Mouse (Mus musculus): ENCODE results near the gene Plpp1. TPM values are rescaled to one million over a fixed set of nuclear protein-coding genes. Genes with fewer than 3 reads are reported as not detected.

Gene Plpp1
- polyA plus RNA-seq, 1 experiment = 61.6 TPM

DNA sequence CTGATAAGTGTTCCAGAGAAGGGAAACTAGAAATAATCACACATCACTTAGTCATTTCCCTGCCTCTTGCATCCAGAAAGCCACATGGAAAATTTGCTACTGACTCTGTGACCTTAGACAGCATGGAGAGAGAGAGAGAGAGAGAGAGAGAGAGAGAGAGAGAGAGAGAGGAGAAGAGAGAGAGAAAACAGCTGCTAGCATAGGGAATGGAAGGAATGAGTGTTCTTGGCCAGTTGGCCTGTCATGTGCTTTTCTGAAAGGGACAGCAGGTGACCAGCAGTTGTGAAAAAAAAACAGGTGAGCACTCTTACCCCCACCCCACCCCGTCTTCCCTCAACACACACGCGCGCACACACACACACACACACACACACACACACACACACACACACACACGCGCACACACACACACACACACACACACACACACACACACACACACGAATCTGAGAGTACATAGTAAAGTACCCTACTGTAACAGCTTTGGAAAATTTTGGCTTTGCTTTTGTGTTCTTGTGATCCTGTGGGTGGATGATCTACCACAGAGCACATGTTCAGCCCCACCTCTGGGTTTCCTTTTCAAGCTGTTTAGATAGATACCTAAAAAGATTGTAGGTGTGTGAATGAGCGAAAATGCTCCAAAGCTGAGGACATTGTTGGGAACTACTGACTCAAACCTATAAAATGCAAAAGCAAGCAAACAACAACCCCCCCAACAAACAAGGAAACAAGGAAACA, 23.5 kb downstream of the Plpp1 start:
- TF ChIP-seq CTCF (IDR thresholded peaks at IDR 0.05; ENCODE audit: extremely low read depth, insufficient read depth, insufficient read length, insufficient replicate concordance) (no peak), POLR2A (IDR thresholded peaks at IDR 0.05; ENCODE audit: low read depth, low read length) (no peak)
- Histone ChIP-seq H3K4me3 (ENCODE audit: extremely low read depth, insufficient read depth, insufficient read length) (no peak overlapping the region), H3K4me1 (ENCODE audit: control insufficient read depth, insufficient read depth, insufficient read length) (no peaks in the 10 kb centered on the region), H3K27ac (ENCODE audit: insufficient read depth, low read length) (no peak overlapping the region), H3K36me3 (ENCODE audit: control insufficient read depth, insufficient read depth, low read length) (no peaks in the 10 kb centered on the region), H3K27me3 (ENCODE audit: control insufficient read depth, insufficient read depth, low read length) (no peaks in the 10 kb centered on the region)
- no peak for DNase-seq (ENCODE audit: low read depth in 1 of 2, low spot score in 2 of 2)
- 85% methylated on average over 8 of the region's 8 CpGs for WGBS

DNA sequence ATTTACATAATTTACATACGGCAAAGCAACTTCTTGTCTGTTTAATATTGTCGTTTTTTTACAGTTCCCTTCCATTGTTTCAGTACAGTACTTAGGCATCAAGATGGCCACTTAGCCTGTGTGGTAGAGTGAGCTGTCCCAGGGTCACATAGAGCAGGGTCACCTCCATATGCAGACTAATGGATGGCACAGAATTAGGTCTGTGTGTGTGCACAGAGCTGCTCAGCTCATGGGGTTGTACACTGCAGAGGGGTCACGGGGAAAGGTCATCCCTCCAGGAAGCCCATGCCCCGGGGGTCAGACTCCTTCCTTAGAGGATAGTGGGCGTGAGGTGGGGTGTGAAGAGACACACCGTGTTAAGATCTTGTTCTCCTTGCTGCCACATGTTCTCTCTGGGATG, 24.9 kb downstream of the Plpp1 start:
- no peak overlapping the region for H3K27ac ChIP-seq (ENCODE audit: insufficient read depth, low read length)
- H3K4me1 ChIP-seq (ENCODE audit: control insufficient read depth, insufficient read depth, insufficient read length) = no peaks in the 10 kb centered on the region
- DNase-seq (ENCODE audit: low read depth in 1 of 2, low spot score in 2 of 2) = no peak
- no peaks in the 10 kb centered on the region for H3K36me3 ChIP-seq (ENCODE audit: control insufficient read depth, insufficient read depth, low read length)
- TF ChIP-seq POLR2A (IDR thresholded peaks at IDR 0.05; ENCODE audit: low read depth, low read length) (no peak), CTCF (IDR thresholded peaks at IDR 0.05; ENCODE audit: extremely low read depth, insufficient read depth, insufficient read length, insufficient replicate concordance) (no peak)
- H3K4me3 ChIP-seq (ENCODE audit: extremely low read depth, insufficient read depth, insufficient read length) = no peak overlapping the region
- WGBS = 85% methylated on average over 6 of the region's 6 CpGs
- no peaks in the 10 kb centered on the region for H3K27me3 ChIP-seq (ENCODE audit: control insufficient read depth, insufficient read depth, low read length)

DNA sequence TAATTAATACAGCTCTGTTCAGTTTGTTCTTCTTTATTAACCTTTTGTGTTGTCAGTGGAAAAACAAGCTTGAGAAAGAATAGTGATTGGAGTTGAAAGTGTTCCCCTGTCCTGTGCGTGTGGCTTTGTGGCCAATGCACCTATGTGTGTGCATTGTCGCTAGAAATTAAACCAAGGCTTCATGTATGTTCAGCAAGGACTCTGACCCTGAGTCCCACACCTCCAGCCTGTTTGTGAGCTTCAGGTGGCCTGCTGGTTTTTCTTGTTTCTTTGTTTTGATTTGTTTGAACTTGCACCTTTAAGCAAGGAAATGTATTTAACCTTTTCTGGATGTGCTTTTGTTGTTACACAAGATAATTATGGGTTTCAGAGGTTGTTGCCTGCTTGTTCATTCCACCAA, 29.0 kb downstream of the Plpp1 start:
- DNase-seq (ENCODE audit: low read depth in 1 of 2, low spot score in 2 of 2) = no peak
- Histone ChIP-seq H3K27ac (ENCODE audit: insufficient read depth, low read length) (no peak overlapping the region), H3K27me3 (ENCODE audit: control insufficient read depth, insufficient read depth, low read length) (no peaks in the 10 kb centered on the region), H3K4me3 (ENCODE audit: extremely low read depth, insufficient read depth, insufficient read length) (no peak overlapping the region), H3K4me1 (ENCODE audit: control insufficient read depth, insufficient read depth, insufficient read length) (no peaks in the 10 kb centered on the region), H3K36me3 (ENCODE audit: control insufficient read depth, insufficient read depth, low read length) (no peaks in the 10 kb centered on the region)
- WGBS = 97% methylated on average over 2 of the region's 2 CpGs
- no peak for TF ChIP-seq CTCF (IDR thresholded peaks at IDR 0.05; ENCODE audit: extremely low read depth, insufficient read depth, insufficient read length, insufficient replicate concordance)
- no peak for TF ChIP-seq POLR2A (IDR thresholded peaks at IDR 0.05; ENCODE audit: low read depth, low read length)

DNA sequence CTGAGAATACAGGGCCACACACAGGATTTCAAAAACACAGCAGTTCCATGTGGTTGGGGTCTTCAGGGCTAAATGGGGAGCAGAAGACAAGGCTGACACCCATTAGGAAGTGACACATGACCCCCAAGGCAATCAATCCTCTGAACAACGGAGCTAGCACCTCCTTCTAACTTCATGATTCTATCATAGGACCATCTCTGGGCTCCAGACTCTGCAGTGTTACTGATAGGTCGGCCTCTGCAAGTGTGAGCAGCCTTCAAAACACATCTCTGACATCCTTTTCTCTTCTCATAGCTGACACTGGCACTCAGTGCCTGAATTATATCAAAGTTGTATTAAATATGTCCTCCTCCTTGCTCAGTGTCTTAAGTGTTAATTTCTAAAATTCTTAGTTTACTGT, 32.0 kb downstream of the Plpp1 start:
- H3K27ac ChIP-seq (ENCODE audit: insufficient read depth, low read length) = no peak overlapping the region
- TF ChIP-seq CTCF (IDR thresholded peaks at IDR 0.05; ENCODE audit: extremely low read depth, insufficient read depth, insufficient read length, insufficient replicate concordance) = no peak
- TF ChIP-seq POLR2A (IDR thresholded peaks at IDR 0.05; ENCODE audit: low read depth, low read length) = no peak
- WGBS = 53% methylated on average over 2 of the region's 2 CpGs

DNA sequence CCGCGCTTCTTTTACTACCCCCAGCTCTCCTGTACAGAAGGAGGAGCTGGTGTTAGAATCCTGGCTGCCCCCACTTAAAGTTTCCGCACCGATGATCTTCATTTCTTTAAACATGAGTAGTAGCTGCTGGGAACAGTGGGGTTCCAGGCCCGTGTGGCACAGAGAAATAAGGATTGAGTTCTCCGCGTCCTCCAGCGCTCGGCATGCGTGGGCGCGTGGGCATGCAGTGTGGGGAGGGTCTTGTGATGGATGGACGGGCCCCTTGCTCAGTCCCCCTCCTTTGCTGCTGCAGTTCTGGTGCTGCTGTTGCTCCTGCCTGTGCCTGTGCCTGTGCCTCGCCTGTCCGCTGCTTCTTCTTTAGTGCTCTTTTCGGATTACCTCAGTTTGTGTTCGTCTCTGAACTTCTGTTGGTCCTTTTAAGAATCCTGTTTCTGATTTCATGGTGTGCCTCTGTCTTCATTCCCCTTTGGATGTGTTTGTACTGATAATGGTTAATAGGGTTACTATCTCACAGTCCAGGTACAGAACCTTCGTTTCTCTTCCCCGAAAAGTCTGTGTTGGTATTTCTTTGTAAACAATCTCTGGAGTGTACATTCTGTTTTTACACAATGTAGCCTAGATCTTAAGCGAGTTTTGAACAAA, 32.8 kb downstream of the Plpp1 start:
- no peak for DNase-seq (ENCODE audit: low read depth in 1 of 2, low spot score in 2 of 2)
- no peaks in the 10 kb centered on the region for H3K27me3 ChIP-seq (ENCODE audit: control insufficient read depth, insufficient read depth, low read length)
- H3K4me3 ChIP-seq (ENCODE audit: extremely low read depth, insufficient read depth, insufficient read length) = no peak overlapping the region
- H3K36me3 ChIP-seq (ENCODE audit: control insufficient read depth, insufficient read depth, low read length) = no peaks in the 10 kb centered on the region
- no peaks in the 10 kb centered on the region for H3K4me1 ChIP-seq (ENCODE audit: control insufficient read depth, insufficient read depth, insufficient read length)
- H3K27ac ChIP-seq (ENCODE audit: insufficient read depth, low read length) = no peak overlapping the region
- TF ChIP-seq CTCF (IDR thresholded peaks at IDR 0.05; ENCODE audit: extremely low read depth, insufficient read depth, insufficient read length, insufficient replicate concordance) (no peak), POLR2A (IDR thresholded peaks at IDR 0.05; ENCODE audit: low read depth, low read length) (no peak)
- 86% methylated on average over 20 of the region's 20 CpGs for WGBS

More for the DNA sequence above, 32.0 kb downstream of the Plpp1 start:
- no peak overlapping the region for H3K4me3 ChIP-seq (ENCODE audit: extremely low read depth, insufficient read depth, insufficient read length)
- H3K27me3 ChIP-seq (ENCODE audit: control insufficient read depth, insufficient read depth, low read length) = no peaks in the 10 kb centered on the region
- no peaks in the 10 kb centered on the region for H3K4me1 ChIP-seq (ENCODE audit: control insufficient read depth, insufficient read depth, insufficient read length)
- H3K36me3 ChIP-seq (ENCODE audit: control insufficient read depth, insufficient read depth, low read length) = no peaks in the 10 kb centered on the region
- DNase-seq (ENCODE audit: low read depth in 1 of 2, low spot score in 2 of 2) = no peak

DNA sequence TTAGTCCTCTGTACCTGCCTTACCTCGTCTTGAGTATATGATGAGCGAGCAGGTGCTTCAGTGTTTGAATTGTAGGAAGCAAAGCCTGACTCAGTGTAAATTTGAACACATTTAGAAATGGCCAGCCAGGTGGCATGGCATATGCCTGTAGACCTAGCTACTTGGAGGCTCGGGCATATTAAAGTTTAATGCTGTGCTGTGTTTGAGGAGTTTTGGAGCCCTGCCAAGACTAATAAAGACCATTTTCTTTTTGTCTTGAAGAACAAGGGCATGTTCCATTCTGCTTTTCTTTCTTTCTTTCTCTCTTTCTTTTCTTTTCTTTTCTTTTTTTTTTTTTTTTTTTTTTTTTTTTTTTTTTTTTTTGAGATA, 33.3 kb downstream of the Plpp1 start:
- H3K36me3 ChIP-seq (ENCODE audit: control insufficient read depth, insufficient read depth, low read length) = no peaks in the 10 kb centered on the region
- no peaks in the 10 kb centered on the region for H3K27me3 ChIP-seq (ENCODE audit: control insufficient read depth, insufficient read depth, low read length)
- H3K4me1 ChIP-seq (ENCODE audit: control insufficient read depth, insufficient read depth, insufficient read length) = no peaks in the 10 kb centered on the region
- H3K27ac ChIP-seq (ENCODE audit: insufficient read depth, low read length) = no peak overlapping the region
- WGBS = 82% methylated on average over 3 of the region's 3 CpGs
- DNase-seq (ENCODE audit: low read depth in 1 of 2, low spot score in 2 of 2) = no peak
- no peak overlapping the region for H3K4me3 ChIP-seq (ENCODE audit: extremely low read depth, insufficient read depth, insufficient read length)
- TF ChIP-seq POLR2A (IDR thresholded peaks at IDR 0.05; ENCODE audit: low read depth, low read length) (no peak), CTCF (IDR thresholded peaks at IDR 0.05; ENCODE audit: extremely low read depth, insufficient read depth, insufficient read length, insufficient replicate concordance) (no peak)

DNA sequence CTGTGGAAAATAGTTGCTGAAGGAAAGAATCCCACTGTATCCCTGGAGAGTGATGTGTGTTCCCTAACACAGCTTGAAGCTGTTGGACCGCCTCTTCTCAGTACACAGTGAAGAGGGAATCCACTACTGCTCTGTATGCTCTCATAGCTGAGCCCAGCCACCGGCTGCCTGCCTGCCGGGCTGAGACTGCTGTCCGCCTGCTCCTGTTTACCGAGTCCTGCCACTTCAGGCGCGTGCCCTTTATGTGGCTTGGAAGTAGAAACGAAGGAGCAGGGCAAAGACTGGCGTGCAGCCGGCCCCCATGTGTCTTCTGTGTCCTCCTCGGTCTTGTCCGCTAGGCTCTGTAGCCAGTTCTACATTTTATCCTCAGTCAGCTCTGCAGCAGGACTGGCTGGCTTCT, 34.5 kb downstream of the Plpp1 start:
- DNase-seq (ENCODE audit: low read depth in 1 of 2, low spot score in 2 of 2) = no peak
- WGBS = 86% methylated on average over 12 of the region's 12 CpGs
- no peaks in the 10 kb centered on the region for H3K27me3 ChIP-seq (ENCODE audit: control insufficient read depth, insufficient read depth, low read length)
- no peak overlapping the region for H3K4me3 ChIP-seq (ENCODE audit: extremely low read depth, insufficient read depth, insufficient read length)
- H3K27ac ChIP-seq (ENCODE audit: insufficient read depth, low read length) = no peak overlapping the region
- no peaks in the 10 kb centered on the region for H3K36me3 ChIP-seq (ENCODE audit: control insufficient read depth, insufficient read depth, low read length)
- H3K4me1 ChIP-seq (ENCODE audit: control insufficient read depth, insufficient read depth, insufficient read length) = no peaks in the 10 kb centered on the region
- TF ChIP-seq CTCF (IDR thresholded peaks at IDR 0.05; ENCODE audit: extremely low read depth, insufficient read depth, insufficient read length, insufficient replicate concordance) (no peak), POLR2A (IDR thresholded peaks at IDR 0.05; ENCODE audit: low read depth, low read length) (no peak)

Data from spleen, adult 2 months (tissue).